Mouse (Mus musculus): ENCODE results near the gene Lrrc8e.

GRCm38 (mm10) chr8:4214006-4214980 is 12.3 kb upstream of the Lrrc8e start:
- no peak for TF ChIP-seq CTCF (IDR thresholded peaks at IDR 0.05; ENCODE audit: control insufficient read depth, insufficient read depth, insufficient replicate concordance, low read depth, low read length)
- no peak; the same call in 1 of the 2 replicates for TF ChIP-seq POLR2A (IDR thresholded peaks at IDR 0.05; ENCODE audit: control insufficient read depth, low read depth, low read length)

Data from testis, adult 2 months (tissue).